Mouse (Mus musculus): ENCODE measurements at regions not wholly inside any gene's neighbourhood (a gene's known extent, or its start where the extent isn't known, plus 50 kb on each side); places are given as distances from the start of the nearest gene placed in this dataset.

DNA sequence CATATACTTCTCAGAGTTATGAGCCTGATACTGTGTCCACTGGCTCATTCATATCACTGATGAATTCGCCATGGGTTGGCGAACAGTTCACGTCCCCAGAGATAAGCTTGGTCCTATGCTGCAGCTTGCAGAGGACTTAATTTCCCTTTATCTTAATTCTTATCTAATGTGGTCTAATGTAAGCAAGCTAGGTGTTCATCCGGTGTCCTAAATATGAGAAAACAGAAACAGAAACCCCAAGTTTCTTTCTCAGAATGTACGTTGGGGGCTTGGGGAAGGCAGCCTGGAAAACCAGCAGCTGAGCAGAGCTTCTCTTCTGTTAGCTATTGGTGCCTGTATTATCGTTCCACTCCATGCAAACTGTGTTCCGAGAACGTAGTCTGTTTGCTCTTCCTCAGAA is 170.1 kb downstream of the 1700064H15Rik start:
- DNase-seq, result no peak

- no peak for DNase-seq
Measured at GRCm38 (mm10) chr3:19457431-19457830, 171.0 kb downstream of the 1700064H15Rik start.

GRCm38 (mm10) chr3:19455838-19456448 is 172.5 kb downstream of the 1700064H15Rik start:
- DNase-seq, result no peak

DNA sequence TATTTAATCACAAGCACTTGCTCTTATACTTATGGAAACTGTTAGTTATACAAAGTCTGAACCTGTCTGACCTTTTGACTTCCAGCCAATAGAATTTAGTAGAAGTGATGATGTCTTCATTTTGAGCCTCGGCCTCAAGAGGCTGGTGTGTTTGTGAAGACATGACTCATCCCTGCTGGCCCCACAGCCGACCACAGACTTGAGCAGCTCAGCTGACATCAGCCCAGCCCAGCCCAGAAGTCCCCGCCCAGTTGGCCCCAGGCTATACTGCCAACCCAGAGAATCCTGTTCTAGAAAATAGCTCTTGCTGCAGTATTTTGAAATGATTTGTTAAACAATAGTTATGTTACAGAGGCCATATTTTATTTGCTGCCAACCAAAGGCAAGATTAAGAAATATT is 177.5 kb downstream of the 1700064H15Rik start:
- DNase-seq, result peak; percentile 31

GRCm38 (mm10) chr3:19448931-19449330 is 179.5 kb downstream of the 1700064H15Rik start:
- DNase-seq, result no peak

GRCm38 (mm10) chr3:19448192-19448591 is 180.3 kb downstream of the 1700064H15Rik start:
- DNase-seq, result no peak

GRCm38 (mm10) chr3:19447733-19448132 is 180.7 kb downstream of the 1700064H15Rik start:
- no peak for DNase-seq

GRCm38 (mm10) chr3:19444914-19445313 is 183.6 kb downstream of the 1700064H15Rik start:
- DNase-seq, result no peak

- DNase-seq, result no peak
Measured at GRCm38 (mm10) chr3:19441827-19442226, 186.7 kb downstream of the 1700064H15Rik start.

DNA sequence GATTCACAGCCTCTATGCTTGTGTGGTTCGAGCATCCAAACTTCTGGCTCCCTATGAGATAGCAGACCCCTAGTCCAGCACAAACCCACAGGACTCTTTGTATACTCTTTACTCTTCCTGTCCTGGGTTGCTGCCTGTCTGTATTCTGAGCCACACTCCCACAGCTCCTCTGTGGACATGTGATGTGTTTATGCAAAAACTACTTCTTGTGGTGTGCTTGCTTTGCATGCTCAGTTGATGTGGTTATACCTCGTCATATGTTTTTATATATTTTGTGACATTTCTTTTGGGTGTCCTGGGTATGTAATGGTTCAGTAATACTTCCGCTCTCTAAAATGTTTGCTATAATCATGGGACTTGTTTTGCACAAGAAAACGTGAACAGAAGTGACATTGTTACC is 198.3 kb downstream of the 1700064H15Rik start:
- DNase-seq, result no peak

DNA sequence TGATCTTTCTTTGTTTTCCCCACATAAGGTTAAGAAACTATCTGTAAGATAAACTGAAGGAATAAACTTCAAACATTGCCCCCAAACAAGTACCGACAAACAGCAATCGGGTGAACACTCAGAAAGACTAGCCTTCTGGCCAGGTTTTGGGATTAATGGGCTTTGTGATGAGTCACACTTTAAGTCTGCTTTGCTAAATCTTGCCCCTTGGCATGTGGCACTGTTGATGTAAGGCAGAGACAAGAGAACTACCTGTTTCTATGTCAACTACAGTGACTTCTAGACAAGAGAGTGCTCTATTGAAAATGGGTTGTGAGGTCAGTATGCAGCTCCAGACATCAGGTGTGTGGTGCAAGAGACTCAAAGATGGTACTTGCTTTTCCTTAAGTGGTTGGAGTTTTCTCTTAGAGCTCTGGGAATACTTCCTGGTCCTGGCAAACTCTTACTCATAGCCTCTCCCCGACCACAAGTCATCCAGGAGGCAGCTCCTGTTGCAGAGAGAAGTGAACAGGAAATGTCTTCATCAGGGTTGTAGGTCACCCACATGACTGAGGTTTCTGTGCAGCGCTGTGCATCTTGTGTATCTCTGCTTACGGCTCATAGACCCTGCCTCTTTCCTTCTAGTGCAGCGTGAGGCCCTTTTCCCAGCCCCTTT is 198.9 kb downstream of the 1700064H15Rik start:
- no peak for DNase-seq

DNA sequence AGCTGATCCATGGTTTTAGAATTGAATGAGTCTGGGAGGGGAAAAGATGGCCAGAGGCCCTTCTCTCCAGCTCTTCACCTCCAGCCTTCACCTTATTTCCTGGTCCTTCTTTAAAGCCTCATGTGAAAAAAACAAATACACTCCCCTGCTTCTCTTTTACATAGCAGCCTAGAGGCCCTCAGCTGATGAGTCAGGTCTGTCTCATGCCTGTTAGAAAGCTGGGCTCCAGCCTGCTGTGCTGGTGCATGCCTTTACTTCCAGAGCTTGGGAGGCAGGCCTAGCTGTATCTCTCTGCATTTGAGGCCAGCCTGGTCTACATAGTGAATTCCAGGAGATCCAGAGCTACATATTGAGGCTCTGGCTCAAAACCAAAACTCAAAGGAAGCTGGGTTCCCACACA is 199.5 kb downstream of the 1700064H15Rik start:
- no peak for DNase-seq

DNA sequence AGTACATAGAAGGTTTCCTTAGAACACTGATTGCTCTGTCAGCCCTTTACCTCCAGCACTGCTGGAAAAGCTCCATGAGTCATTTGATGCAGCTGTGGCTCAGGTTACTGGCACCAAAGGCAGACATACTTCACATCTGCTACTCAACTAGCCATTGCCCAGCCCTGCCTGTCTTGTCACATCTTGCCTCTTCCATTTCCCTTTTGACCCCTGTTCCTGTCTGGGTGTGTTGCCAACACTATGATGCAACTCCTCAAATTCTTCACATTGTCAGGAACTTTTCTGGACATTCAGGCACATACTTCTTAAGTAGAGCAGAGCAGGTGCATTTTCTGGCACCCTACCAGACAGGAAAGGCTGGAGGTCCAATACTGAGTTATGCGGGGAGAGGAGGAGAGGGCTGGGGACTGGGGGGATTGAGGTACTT is 202.3 kb downstream of the 1700064H15Rik start:
- DNase-seq, result peak; percentile 38

DNA sequence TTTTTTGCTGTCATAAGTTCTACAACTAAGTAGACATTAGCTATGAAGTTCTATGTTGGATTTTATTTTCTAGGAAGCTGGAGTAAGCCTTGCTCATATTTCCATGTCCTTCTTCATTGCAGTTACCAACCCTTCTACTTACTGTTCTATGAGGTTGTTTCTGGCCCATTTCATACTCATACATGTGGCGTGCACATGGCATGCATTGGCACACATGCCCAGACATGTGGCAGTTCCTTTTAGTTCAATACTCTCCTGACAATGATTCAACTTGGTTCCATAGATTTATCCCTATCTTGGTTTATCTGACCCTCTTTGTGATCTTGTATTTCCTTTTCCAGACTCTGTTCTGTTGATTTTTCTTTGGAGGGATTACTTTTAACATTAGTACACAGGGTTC is 203.2 kb downstream of the 1700064H15Rik start:
- DNase-seq, result no peak

- DNase-seq, result no peak
Measured at GRCm38 (mm10) chr3:19424384-19424783, 204.1 kb downstream of the 1700064H15Rik start.

DNA sequence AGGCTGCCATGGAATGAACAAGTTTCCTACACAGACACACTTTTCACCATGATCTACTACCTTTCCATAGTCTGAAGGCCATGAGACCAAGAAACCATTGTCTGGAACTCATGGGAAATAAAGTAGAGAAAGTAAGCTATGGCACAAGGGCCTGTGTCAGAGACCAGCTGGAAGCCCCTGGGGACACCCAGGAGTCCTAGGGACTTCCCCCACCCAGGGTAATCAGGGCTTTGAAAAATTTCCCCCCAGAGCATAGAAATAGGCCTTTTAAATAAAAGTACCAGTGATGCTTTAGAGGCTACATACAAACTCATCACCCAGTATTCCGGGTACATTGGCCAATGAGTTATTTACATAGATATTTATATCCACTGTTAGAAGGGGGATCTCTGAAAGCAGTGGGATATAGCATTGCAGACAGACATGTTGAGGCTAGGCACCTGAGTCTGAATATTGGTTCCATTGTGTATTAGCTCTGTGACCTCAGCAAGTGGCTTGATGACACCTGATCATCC is 207.0 kb downstream of the 1700064H15Rik start:
- DNase-seq, result no peak

GRCm38 (mm10) chr3:19420912-19421311 is 207.6 kb downstream of the 1700064H15Rik start:
- DNase-seq, result no peak

DNA sequence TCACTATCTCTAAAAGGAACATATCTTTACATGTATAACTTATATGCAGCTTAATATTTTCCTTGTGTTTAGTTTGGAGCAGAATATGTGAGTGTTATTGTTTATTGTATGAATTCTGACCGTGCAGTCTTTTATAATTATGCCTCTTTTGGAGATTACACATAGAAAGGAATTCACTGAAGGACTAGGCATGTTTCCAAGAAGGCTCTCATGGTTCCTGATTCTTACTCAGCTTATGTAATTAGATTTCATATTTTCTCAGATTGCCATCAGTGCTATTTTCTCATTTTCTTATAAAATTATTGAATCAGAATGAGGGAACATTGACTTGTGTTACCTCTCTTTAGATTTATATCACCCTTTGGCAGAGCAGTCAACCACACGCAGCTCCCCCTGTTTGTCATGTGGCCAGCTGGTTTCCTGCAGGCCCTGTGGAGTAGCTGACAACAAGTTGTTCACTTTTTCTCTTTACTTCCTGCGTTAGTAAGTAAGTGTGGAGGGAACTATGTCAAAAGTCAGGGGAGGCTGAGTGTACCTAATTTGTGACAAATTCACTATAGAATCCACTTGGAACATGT is 217.4 kb downstream of the 1700064H15Rik start:
- DNase-seq, result no peak

DNA sequence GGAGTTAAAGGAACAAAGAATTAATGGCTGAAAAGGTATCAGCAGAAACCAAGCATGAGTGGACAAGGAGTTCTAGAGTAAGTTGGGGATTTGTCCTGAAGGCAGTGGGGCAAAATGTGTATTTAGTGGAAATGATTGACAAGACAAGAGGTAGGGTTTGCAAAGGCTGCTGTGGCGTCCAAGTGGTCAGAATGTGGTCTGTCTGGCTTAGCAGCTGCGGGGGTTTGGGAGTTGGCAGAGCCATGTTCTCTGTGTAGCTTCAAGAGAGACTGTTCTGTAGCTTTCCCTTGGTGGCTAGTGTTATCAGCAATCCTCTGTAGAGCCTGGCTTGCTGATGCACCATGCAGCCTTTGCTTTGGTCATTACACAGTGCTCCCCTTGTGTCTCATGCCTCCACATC is 220.2 kb downstream of the 1700064H15Rik start:
- DNase-seq, result no peak

GRCm38 (mm10) chr3:19407591-19408090 is 220.8 kb downstream of the 1700064H15Rik start:
- no peak for DNase-seq

DNA sequence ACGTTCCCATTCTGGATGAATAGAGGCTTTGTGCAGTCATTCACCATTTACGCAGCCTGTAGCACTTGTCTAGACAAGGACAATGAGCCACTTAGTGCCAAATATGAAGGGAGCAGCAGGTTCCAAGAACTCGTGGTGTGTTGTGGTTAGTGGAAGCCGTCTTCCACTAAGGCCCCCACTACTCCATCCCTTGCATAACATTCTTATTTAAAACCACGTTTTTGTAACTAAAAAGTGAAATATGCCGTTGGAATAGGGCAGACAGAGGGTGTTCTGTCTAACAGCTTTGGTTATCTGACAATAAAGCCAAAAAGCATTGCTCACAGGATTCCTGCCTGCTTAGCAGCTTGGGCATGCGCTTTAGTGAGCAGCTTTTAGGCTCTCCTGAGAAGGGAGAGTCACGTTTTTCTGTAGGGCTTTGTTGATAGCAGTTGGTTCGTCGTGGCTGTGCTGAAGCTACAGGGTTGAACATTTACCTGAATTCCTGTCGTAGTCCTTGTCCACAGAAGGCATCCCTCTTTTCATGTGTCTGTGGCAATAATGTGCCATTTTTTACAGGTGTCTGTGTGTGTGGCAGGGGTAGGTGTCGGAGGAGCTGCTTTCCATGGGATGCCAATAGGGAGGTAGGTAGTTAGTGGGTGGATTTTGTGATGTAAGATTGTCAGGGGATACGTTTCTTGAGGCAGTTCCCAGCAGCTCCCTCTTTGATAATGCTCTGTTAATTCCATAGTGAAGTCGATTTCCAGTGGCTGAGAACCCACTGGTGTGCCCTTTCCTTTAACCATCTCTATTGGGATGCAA is 221.9 kb downstream of the 1700064H15Rik start:
- no peak for DNase-seq

GRCm38 (mm10) chr3:19385675-19386074 is 242.8 kb downstream of the 1700064H15Rik start:
- no peak for DNase-seq

All from gastrocnemius, postnatal 25 days (tissue).